Mouse (Mus musculus) intestine, embryonic 14.5 days (tissue): ENCODE measurements around the gene Ptprm. TPM values are rescaled to one million over a fixed set of nuclear protein-coding genes. Genes with fewer than 3 reads are reported as not detected.

Source experiments
- ATAC-seq: fragments of 200-750 bp; cut with Nextera tagmentation; replicated peaks from 2 replicates; pipeline ENCODE4 v1.8.0; 2017; ENCODE audit warnings: low read depth, moderate number of reproducible peaks, moderate TSS enrichment, moderate library complexity; ENCODE audit not compliant: low FRiP score, low TSS enrichment
- DNase-seq: peaks from one replicate; pipeline ENCODE4 v3.0.0-alpha.2; 2018; ENCODE audit warnings: low spot score
- H3K27ac ChIP-seq: fragments of 300-500 bp; sonication (generic); 2 replicates; pipeline ENCODE4 v1.5.1; 2014; ENCODE audit warnings: low read depth, mild to moderate bottlenecking, control low read depth
- H3K27me3 ChIP-seq: fragments of 300-500 bp; sonication (generic); replicated peaks from 2 replicates; pipeline ENCODE4 v1.6.1; 2014; ENCODE audit warnings: low read length, control low read depth; ENCODE audit not compliant: control insufficient read depth, insufficient read depth
- H3K36me3 ChIP-seq: fragments of 300-500 bp; sonication (generic); 2 replicates; pipeline ENCODE4 v1.6.1; 2014; ENCODE audit warnings: low read length, control low read depth; ENCODE audit not compliant: control insufficient read depth, insufficient read depth
- H3K4me1 ChIP-seq: fragments of 300-500 bp; sonication (generic); replicated peaks from 2 replicates; pipeline ENCODE4 v1.6.1; 2014; ENCODE audit warnings: low read length, control low read depth, mixed read lengths; ENCODE audit not compliant: control insufficient read depth, insufficient read depth
- H3K4me2 ChIP-seq: fragments of 300-500 bp; sonication (generic); 2 replicates; pipeline ENCODE4 v1.6.1; 2014; ENCODE audit warnings: low read length
- H3K4me3 ChIP-seq: fragments of 300-500 bp; sonication (generic); 2 replicates; pipeline ENCODE4 v1.5.1; 2014; ENCODE audit warnings: low read depth, low read length, control low read depth, mixed read lengths
- H3K9ac ChIP-seq: fragments of 300-500 bp; sonication (generic); 2 replicates; pipeline ENCODE4 v1.6.1; 2014; ENCODE audit warnings: mild to moderate bottlenecking, low read length
- H3K9me3 ChIP-seq: fragments of 300-500 bp; sonication (generic); 2 replicates; pipeline ENCODE4 v1.6.1; 2016; ENCODE audit warnings: low read length, control low read depth; ENCODE audit not compliant: control insufficient read depth
- WGBS: fragments of 180-500 bp; shearing (Covaris S2); extraction: QIAGEN DNeasy Blood & Tissue Kit; methylation state at CpG from one replicate; pipeline ENCODE4 v1.1.7; 2014; 5-methylcytosine and 5-hydroxymethylcytosine counted together
- polyA plus RNA-seq: library from polyadenylated mRNA; unstranded; fragments of >200 nt; fragmentation: Nextera tagmentation; extraction: Ambion mirVana; gene quantifications from 2 replicates; pipeline ENCODE4 v1.2.1, GENCODE M21; 2014

Ptprm gene
- 15.9 and 16.0 TPM in 2 replicates for polyA plus RNA-seq

GRCm38 (mm10) chr17:67354451-67355011, at the start of gene Ptprm:
Gene Ptprm (minus strand): TSS chr17:67354457.
- Histone ChIP-seq H3K27me3 (peaks cover 6% of the 10 kb centered on the region; the same call in 1 of the 2 replicates), H3K9me3 (no peaks in the 10 kb centered on the region), H3K4me2 (peak within 1 kb of the TSS; percentile 69), H3K4me1 (peaks cover 12% of the 10 kb centered on the region), H3K36me3 (no peaks in the 10 kb centered on the region), H3K9ac (peak within 1 kb of the TSS; percentile 74), H3K4me3 (peak within 1 kb of the TSS; percentile 69), H3K27ac (peak within 1 kb of the TSS; percentile 57)
- peak; percentile 87 for DNase-seq
- peak; percentile 94 for ATAC-seq
- under 1% methylated on average over 62 of the region's 73 CpGs for WGBS

- no peak overlapping the region for H3K4me2 ChIP-seq
- H3K27ac ChIP-seq = no peak overlapping the region
- no peak for DNase-seq
- H3K27me3 ChIP-seq = no peaks in the 10 kb centered on the region
- no peak for ATAC-seq
- H3K4me3 ChIP-seq = no peak overlapping the region
- H3K36me3 ChIP-seq = no peaks in the 10 kb centered on the region
- H3K9ac ChIP-seq = no peak overlapping the region
- no peaks in the 10 kb centered on the region for H3K9me3 ChIP-seq
- 78% methylated on average over 2 of the region's 2 CpGs for WGBS
- no peaks in the 10 kb centered on the region for H3K4me1 ChIP-seq
Observed at GRCm38 (mm10) chr17:67396205-67396604, 41.9 kb upstream of the Ptprm start.

GRCm38 (mm10) chr17:67390851-67391250, 36.6 kb upstream of the Ptprm start:
- ATAC-seq (no peak), DNase-seq (no peak)
- WGBS = 14% methylated on average over 5 of the region's 5 CpGs

GRCm38 (mm10) chr17:67388171-67388570, 33.9 kb upstream of the Ptprm start:
- ATAC-seq = no peak
- Histone ChIP-seq H3K27ac (no peak overlapping the region), H3K9ac (no peak overlapping the region), H3K4me1 (no peaks in the 10 kb centered on the region), H3K4me2 (no peak overlapping the region), H3K36me3 (no peaks in the 10 kb centered on the region), H3K4me3 (no peak overlapping the region), H3K9me3 (no peaks in the 10 kb centered on the region), H3K27me3 (no peaks in the 10 kb centered on the region)
- DNase-seq = no peak
- WGBS = 83% methylated on average over 7 of the region's 7 CpGs

More at GRCm38 (mm10) chr17:67390851-67391250, 36.6 kb upstream of the Ptprm start:
- Histone ChIP-seq H3K4me3 (no peak overlapping the region), H3K27me3 (no peaks in the 10 kb centered on the region), H3K4me1 (no peaks in the 10 kb centered on the region), H3K4me2 (no peak overlapping the region), H3K27ac (no peak overlapping the region), H3K36me3 (no peaks in the 10 kb centered on the region), H3K9me3 (no peaks in the 10 kb centered on the region), H3K9ac (no peak overlapping the region)

- no peaks in the 10 kb centered on the region for H3K27me3 ChIP-seq
- no peak overlapping the region for H3K27ac ChIP-seq
- H3K4me1 ChIP-seq = no peaks in the 10 kb centered on the region
- no peaks in the 10 kb centered on the region for H3K36me3 ChIP-seq
- H3K9ac ChIP-seq = no peak overlapping the region
- H3K9me3 ChIP-seq = no peaks in the 10 kb centered on the region
- ATAC-seq (no peak), DNase-seq (no peak)
- WGBS = 72% methylated on average over 6 of the region's 6 CpGs
- H3K4me3 ChIP-seq = no peak overlapping the region
- H3K4me2 ChIP-seq = no peak overlapping the region
Observed at GRCm38 (mm10) chr17:67385286-67385685, 31.0 kb upstream of the Ptprm start.

GRCm38 (mm10) chr17:67383635-67384034, 29.4 kb upstream of the Ptprm start:
- WGBS = 85% methylated on average over 1 of the region's 1 CpGs
- Histone ChIP-seq H3K36me3 (no peaks in the 10 kb centered on the region), H3K27me3 (no peaks in the 10 kb centered on the region), H3K4me3 (no peak overlapping the region), H3K4me1 (no peaks in the 10 kb centered on the region), H3K9me3 (no peaks in the 10 kb centered on the region), H3K9ac (no peak overlapping the region), H3K27ac (no peak overlapping the region), H3K4me2 (no peak overlapping the region)
- no peak for DNase-seq
- no peak for ATAC-seq

- no peaks in the 10 kb centered on the region for H3K27me3 ChIP-seq
- no peak overlapping the region for H3K4me2 ChIP-seq
- WGBS = 75% methylated on average over 5 of the region's 5 CpGs
- H3K9me3 ChIP-seq = no peaks in the 10 kb centered on the region
- H3K4me3 ChIP-seq = no peak overlapping the region
- no peak overlapping the region for H3K27ac ChIP-seq
- no peaks in the 10 kb centered on the region for H3K36me3 ChIP-seq
- no peak overlapping the region for H3K9ac ChIP-seq
- ATAC-seq (no peak), DNase-seq (no peak)
- H3K4me1 ChIP-seq = no peaks in the 10 kb centered on the region
Observed at GRCm38 (mm10) chr17:67381618-67382017, 27.4 kb upstream of the Ptprm start.

- 92% methylated on average over 7 of the region's 7 CpGs for WGBS
- no peak for ATAC-seq
Observed at GRCm38 (mm10) chr17:67367866-67368265, 13.6 kb upstream of the Ptprm start.

GRCm38 (mm10) chr17:67364491-67364890, 10.2 kb upstream of the Ptprm start:
- Histone ChIP-seq H3K27me3 (no peaks in the 10 kb centered on the region), H3K9ac (no peak overlapping the region), H3K9me3 (no peaks in the 10 kb centered on the region), H3K27ac (no peak overlapping the region), H3K4me3 (no peak overlapping the region), H3K36me3 (no peaks in the 10 kb centered on the region), H3K4me1 (no peaks in the 10 kb centered on the region), H3K4me2 (no peak overlapping the region)
- no peak for ATAC-seq
- DNase-seq = no peak
- 76% methylated on average over 1 of the region's 1 CpGs for WGBS

More at GRCm38 (mm10) chr17:67367866-67368265, 13.6 kb upstream of the Ptprm start:
- Histone ChIP-seq H3K36me3 (no peaks in the 10 kb centered on the region), H3K27ac (no peak overlapping the region), H3K4me1 (no peaks in the 10 kb centered on the region), H3K4me3 (no peak overlapping the region), H3K9ac (no peak overlapping the region), H3K4me2 (no peak overlapping the region), H3K9me3 (no peaks in the 10 kb centered on the region), H3K27me3 (no peaks in the 10 kb centered on the region)
- DNase-seq = no peak
